Mouse (Mus musculus) brain, embryonic 14.5 days (tissue): ENCODE results near the gene Fbln2.

ENCODE experiments used
- CTCF ChIP-seq: fragments of 200-500 bp; IDR thresholded peaks from 2 replicates; pipeline ENCODE4 v1.5.1; 2012; ENCODE audit warnings: inconsistent platforms, mild to moderate bottlenecking, moderate library complexity, borderline replicate concordance; ENCODE audit not compliant: insufficient read depth, insufficient read length; ENCODE audit errors: extremely low read depth
- POLR2A ChIP-seq: fragments of 200-500 bp; IDR thresholded peaks from 2 replicates; pipeline ENCODE4 v1.6.1; 2012; ENCODE audit warnings: mild to moderate bottlenecking, inconsistent platforms, borderline replicate concordance; ENCODE audit not compliant: poor library complexity, insufficient read depth, insufficient read length, severe bottlenecking; ENCODE audit errors: extremely low read depth

DNA sequence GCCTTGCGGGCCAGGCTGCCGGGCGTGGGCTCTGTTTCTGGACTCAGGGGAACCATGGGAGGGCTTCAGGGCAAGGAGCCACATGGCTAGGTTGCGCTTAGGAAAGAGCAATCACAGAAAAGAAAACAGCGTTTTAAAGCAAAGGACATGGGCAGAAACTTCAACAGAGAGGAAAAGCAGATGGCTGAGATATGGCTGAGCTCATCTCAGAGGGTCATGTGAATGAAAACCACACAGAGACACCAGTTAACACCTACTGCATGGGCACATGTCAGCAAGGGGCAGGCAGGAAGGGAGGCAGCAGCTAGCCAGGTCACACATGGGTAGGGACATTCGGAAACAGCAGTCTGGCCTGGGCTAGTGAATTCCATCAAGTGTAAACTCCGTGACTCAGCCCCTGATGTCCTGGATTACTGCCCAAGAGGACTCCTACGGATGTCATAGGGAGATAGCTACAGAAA is 10.3 kb upstream of the Fbln2 start:
- TF ChIP-seq CTCF (no peak), POLR2A (no peak)
